Mouse (Mus musculus): Measurements from ENCODE around the gene Lgals2.
A peak's percentile ranks its signal among the peaks of the same experiment; 100 is the strongest.

- TF ChIP-seq CTCF (IDR thresholded peaks at IDR 0.05 in 2 of 3, conservative IDR thresholded peaks at IDR 0.05 in 1 of 3; ENCODE audit: control insufficient read depth in 1 of 3, insufficient read depth in 1 of 3, low read depth in 2 of 3, low read length in 3 of 3, poor library complexity in 1 of 3, severe bottlenecking in 1 of 3) (peak in 2 of 3 experiments; percentile 29 to 47; a peak in 4 of 6 replicates), TAL1 (IDR thresholded peaks at IDR 0.05; ENCODE audit: low read length) (peak; percentile 55), MAFK (IDR thresholded peaks at IDR 0.05; ENCODE audit: borderline replicate concordance, low read depth, low read length) (no peak), HCFC1 (IDR thresholded peaks at IDR 0.05; ENCODE audit: low read depth, low read length) (no peak), ZC3H11A (IDR thresholded peaks at IDR 0.05; ENCODE audit: low read depth, low read length) (no peak), POLR2A (IDR thresholded peaks at IDR 0.05; ENCODE audit: control insufficient read depth in 1 of 2, insufficient read depth in 1 of 2, low read depth in 1 of 2, low read length in 2 of 2, poor library complexity in 1 of 2) (no peak), MYC (IDR thresholded peaks at IDR 0.05; ENCODE audit: low read depth, low read length) (no peak)
Measured at GRCm38 (mm10) chr15:78843581-78844469, 11.5 kb downstream of the Lgals2 start.
